Mouse (Mus musculus) ES-E14 (cell line): ENCODE data around the gene Pcsk7.

Experiments
- CHD2 ChIP-seq: IDR thresholded peaks from 2 replicates; pipeline ENCODE4 v1.6.1; 2014; ENCODE audit warnings: mild to moderate bottlenecking, low read depth, low read length, inconsistent platforms
- MAFK ChIP-seq: IDR thresholded peaks from 2 replicates; pipeline ENCODE4 v1.6.1; 2014; ENCODE audit warnings: mild to moderate bottlenecking, low read depth, low read length, inconsistent platforms; ENCODE audit not compliant: insufficient read depth
- ZC3H11A ChIP-seq: IDR thresholded peaks from 2 replicates; pipeline ENCODE4 v1.6.1; 2012; ENCODE audit warnings: low read depth, mild to moderate bottlenecking, inconsistent platforms, low read length, borderline replicate concordance

DNA sequence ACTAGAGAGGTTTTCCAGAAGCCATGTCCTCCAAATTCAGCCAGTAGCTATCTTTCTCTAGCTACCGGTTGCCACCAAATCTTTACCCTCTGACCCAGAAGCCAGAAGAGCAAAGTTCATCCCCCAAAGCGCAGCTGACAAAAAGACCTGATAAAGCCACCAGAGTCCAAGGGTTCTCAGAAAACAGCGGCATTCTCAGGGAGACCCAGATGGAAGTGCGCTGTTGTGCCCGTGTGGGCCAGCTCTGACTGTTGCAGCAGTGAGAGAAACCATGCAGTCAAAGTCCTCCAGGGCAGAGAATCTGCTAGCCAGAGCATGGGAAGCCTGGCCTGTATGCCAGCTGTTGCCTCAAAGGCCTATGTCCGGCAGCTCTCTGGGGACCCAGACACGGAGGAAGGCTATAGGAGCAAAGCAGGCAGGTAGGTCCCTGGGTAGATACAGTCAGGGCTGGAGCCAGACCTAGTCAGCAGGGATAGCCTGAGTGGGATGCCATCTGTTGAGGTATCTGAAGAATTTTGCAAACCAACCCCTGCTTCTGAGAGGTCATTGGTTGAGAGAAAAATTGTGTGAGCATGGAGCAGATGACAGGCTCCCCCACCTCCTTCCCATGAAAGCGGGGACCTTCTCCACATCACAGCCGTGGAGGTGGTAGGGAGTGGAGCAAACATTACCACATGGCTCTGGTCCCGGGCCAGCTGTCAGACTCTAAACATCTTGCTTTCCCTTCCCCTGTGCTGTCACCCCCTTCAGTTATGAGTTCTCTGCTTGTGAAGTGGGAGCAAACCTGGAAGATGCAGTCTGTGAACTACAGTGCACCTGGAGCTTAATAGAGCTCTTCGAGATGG is 26.5 kb downstream of the Pcsk7 start:
- no peak for TF ChIP-seq MAFK
- TF ChIP-seq CHD2 = no peak
- TF ChIP-seq ZC3H11A = no peak
